Mouse (Mus musculus): Measurements from ENCODE around the gene Olfr1248.
"Not testable (repeated sequence)": the region's sequence is repeated elsewhere in the genome, so short reads cannot be mapped to it uniquely, and the experiment has no call there.

Olfr1248 gene

DNA sequence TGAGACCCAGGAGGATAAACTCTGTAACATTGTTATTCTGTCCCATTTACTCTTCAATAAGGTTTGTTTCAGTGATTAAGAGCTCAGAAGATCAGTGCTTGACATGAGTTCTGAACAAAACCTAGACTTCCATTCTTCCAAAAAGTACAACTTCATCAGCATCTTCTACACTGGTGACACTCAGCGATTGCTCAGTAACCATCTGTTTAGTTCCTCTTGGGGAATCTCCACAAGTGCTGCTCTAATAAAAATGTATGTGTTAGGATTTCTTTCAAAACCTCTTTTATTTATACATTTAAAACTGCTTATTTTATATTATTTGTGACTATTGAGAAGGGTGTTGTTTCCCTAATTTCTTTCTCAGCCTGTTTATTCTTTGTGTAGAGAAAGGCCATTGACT is at the start of gene Olfr1248:
Gene Olfr1248 (minus strand): TSS at position 101 of the 400 bp plus-strand sequence.
- not testable (repeated sequence) for DNase-seq (ENCODE audit: low read depth, low spot score)

DNA sequence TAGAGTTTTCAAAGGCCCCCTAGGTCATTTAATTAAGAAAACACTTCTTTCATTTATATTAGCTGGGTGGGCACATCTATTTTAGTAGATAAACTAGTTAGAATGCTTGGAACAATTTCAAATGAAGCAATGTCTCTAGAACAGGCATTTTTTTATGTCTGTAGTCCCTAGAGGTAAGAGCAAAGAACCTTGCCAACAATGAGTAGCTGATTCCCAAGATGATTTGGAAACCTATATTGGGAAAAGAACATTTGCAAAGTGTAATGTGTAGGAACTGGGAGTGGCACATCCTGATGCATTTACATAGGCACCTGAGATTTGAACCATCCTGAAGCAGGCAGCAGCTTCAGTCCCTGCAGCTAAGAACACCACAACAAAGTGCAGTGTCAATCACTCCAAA is 43.3 kb upstream of the Olfr1248 start, which contains the start of gene Olfr1250:
Gene Olfr1250 (minus strand): TSS at position 101 of the 400 bp plus-strand sequence.
- DNase-seq (ENCODE audit: low read depth, low spot score), result no peak

DNA sequence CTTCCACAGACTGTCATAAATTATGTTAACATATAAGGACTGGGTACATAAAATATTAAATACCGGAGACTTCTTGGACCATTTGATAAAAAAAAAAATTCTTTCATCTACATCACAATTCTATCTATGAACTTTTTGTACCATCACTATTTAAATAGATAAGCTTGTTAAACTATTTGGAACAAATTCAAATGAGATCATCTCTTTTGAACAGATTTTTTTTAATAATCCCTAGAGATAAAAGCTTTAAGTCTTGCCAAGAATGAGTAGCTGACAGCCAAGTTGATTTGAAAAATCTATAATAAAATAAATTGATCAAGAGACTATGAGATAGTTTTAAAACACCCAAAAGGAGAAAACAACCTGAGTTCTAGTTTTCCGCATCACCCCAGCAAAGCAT is 16.8 kb upstream of the Olfr1248 start, which contains the start of gene Olfr1249:
Gene Olfr1249 (minus strand): TSS at position 101 of the 400 bp plus-strand sequence.
- DNase-seq (ENCODE audit: low read depth, low spot score), result no peak

- no peak for DNase-seq (ENCODE audit: low read depth, low spot score)
These were observed 4.0 kb downstream of the Olfr1248 start, which contains the start of gene Olfr1247 for GRCm38 (mm10) chr2:89614030-89614429. Olfr1247 (minus strand) TSS chr2:89614130.

DNA sequence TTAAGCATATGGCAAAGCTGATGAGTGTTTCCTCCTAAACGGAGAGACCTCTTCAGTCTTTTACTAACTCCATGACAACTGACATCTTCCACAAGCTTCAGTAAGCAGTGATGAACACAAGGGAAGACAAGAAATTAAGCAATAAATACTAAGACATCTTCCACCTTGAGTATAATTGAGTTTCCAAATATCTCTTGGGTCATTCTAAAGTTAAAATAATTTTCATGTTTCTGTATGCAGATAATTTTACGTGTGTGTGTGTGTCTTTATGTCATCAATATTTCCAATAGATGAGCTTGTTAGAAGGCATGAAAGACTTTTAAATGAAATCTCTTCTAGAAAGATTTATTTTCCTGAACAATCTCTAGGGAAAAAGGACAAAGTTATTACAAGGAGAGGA is 25.0 kb downstream of the Olfr1248 start, which contains the start of gene Olfr1246:
Gene Olfr1246 (minus strand): TSS at position 101 of the 400 bp plus-strand sequence.
- DNase-seq (ENCODE audit: low read depth, low spot score), result no peak

DNA sequence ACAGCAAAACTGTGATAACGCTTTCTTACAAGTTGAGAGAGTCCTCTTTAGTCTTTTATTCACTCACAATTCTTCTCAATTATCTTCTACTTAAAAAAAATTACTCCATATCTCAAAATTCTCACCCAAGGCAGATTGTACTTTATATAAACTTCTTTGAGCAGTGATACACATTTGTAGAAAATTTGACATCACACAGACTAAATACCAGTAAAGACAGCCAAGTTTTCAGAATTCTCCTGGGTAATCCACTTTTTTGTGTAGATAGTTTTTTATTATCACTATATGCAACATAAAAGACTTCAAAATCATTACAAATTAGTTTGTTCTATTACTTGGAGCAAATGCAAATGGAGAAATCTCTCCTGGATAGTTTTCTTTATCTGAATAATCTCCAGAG is 39.7 kb downstream of the Olfr1248 start, which contains the start of gene Olfr1245:
Gene Olfr1245 (minus strand): TSS at position 101 of the 400 bp plus-strand sequence.
- no peak for DNase-seq (ENCODE audit: low read depth, low spot score)

Measured in mesoderm, embryonic 11.5 days (tissue).